Mouse (Mus musculus): ENCODE data around the gene Bcl2l12. TPM values are rescaled to one million over a fixed set of nuclear protein-coding genes. Genes with fewer than 3 reads are reported as not detected.
A peak's percentile ranks its signal among the peaks of the same experiment; 100 is the strongest.

Bcl2l12 gene
- total and polyA plus RNA-seq, 2 experiments from 2014 or later: 5.9 to 11.4 TPM

GRCm38 (mm10) chr7:44959281-44959680 is 39.2 kb downstream of the Bcl2l12 start:
- H3K4me2 ChIP-seq (ENCODE audit: low read depth, low read length, poor library complexity, severe bottlenecking): no peak overlapping the region
- no peaks in the 10 kb centered on the region for H3K4me1 ChIP-seq (ENCODE audit: insufficient read depth, low read length)
- no peaks in the 10 kb centered on the region for H3K27me3 ChIP-seq (ENCODE audit: insufficient read depth, low read length)
- H3K27ac ChIP-seq (ENCODE audit: low read depth, low read length): no peak overlapping the region
- no peak for DNase-seq (ENCODE audit: low spot score)
- no peaks in the 10 kb centered on the region for H3K9me3 ChIP-seq (ENCODE audit: low read length)
- H3K9ac ChIP-seq (replicated peaks; ENCODE audit: low read length, poor library complexity, severe bottlenecking): no peak overlapping the region
- ATAC-seq (ENCODE audit: low FRiP score): no peak
- H3K4me3 ChIP-seq (ENCODE audit: low read depth, low read length): no peak overlapping the region
- WGBS: 85% methylated on average over 8 of the region's 8 CpGs
- TF ChIP-seq CTCF (IDR thresholded peaks at IDR 0.05): no peak
- peaks cover 33% of the 10 kb centered on the region for H3K36me3 ChIP-seq (ENCODE audit: insufficient read depth, low read length)

- no peak overlapping the region for H3K27ac ChIP-seq (ENCODE audit: low read depth, low read length)
- 56% methylated on average over 7 of the region's 7 CpGs for WGBS
- ATAC-seq (ENCODE audit: low FRiP score): no peak
- no peak overlapping the region for H3K9ac ChIP-seq (replicated peaks; ENCODE audit: low read length, poor library complexity, severe bottlenecking)
- H3K4me3 ChIP-seq (ENCODE audit: low read depth, low read length): no peak overlapping the region
- no peaks in the 10 kb centered on the region for H3K9me3 ChIP-seq (ENCODE audit: low read length)
- no peak overlapping the region for H3K4me2 ChIP-seq (ENCODE audit: low read depth, low read length, poor library complexity, severe bottlenecking)
- H3K27me3 ChIP-seq (ENCODE audit: insufficient read depth, low read length): no peaks in the 10 kb centered on the region
- H3K36me3 ChIP-seq (ENCODE audit: insufficient read depth, low read length): peaks cover 33% of the 10 kb centered on the region
- H3K4me1 ChIP-seq (ENCODE audit: insufficient read depth, low read length): no peaks in the 10 kb centered on the region
- TF ChIP-seq CTCF (IDR thresholded peaks at IDR 0.05): peak; percentile 82
- DNase-seq (ENCODE audit: low spot score): peak; percentile 72
These were observed 40.3 kb downstream of the Bcl2l12 start for GRCm38 (mm10) chr7:44958208-44958607.

GRCm38 (mm10) chr7:44957183-44957835 is 41.2 kb downstream of the Bcl2l12 start:
- Histone ChIP-seq H3K36me3 (ENCODE audit: insufficient read depth, low read length) (peaks cover 25% of the 10 kb centered on the region), H3K4me3 (ENCODE audit: low read depth, low read length) (no peak overlapping the region), H3K4me1 (ENCODE audit: insufficient read depth, low read length) (no peaks in the 10 kb centered on the region), H3K9me3 (ENCODE audit: low read length) (no peaks in the 10 kb centered on the region), H3K27ac (ENCODE audit: low read depth, low read length) (no peak overlapping the region), H3K4me2 (ENCODE audit: low read depth, low read length, poor library complexity, severe bottlenecking) (no peak overlapping the region), H3K27me3 (ENCODE audit: insufficient read depth, low read length) (no peaks in the 10 kb centered on the region), H3K9ac (replicated peaks; ENCODE audit: low read length, poor library complexity, severe bottlenecking) (no peak overlapping the region)
- TF ChIP-seq CTCF (IDR thresholded peaks at IDR 0.05): no peak
- DNase-seq (ENCODE audit: low spot score) (no peak), ATAC-seq (ENCODE audit: low FRiP score) (no peak)
- 72% methylated on average over 20 of the region's 20 CpGs for WGBS

- peaks cover 4% of the 10 kb centered on the region; the same call in 1 of the 2 replicates for H3K27me3 ChIP-seq (ENCODE audit: insufficient read depth, low read length)
- DNase-seq (ENCODE audit: low spot score) (no peak), ATAC-seq (ENCODE audit: low FRiP score) (no peak)
- no peak for TF ChIP-seq CTCF (IDR thresholded peaks at IDR 0.05)
- H3K4me3 ChIP-seq (ENCODE audit: low read depth, low read length): no peak overlapping the region
- H3K9ac ChIP-seq (replicated peaks; ENCODE audit: low read length, poor library complexity, severe bottlenecking): no peak overlapping the region
- peaks cover 16% of the 10 kb centered on the region for H3K36me3 ChIP-seq (ENCODE audit: insufficient read depth, low read length)
- no peak overlapping the region for H3K4me2 ChIP-seq (ENCODE audit: low read depth, low read length, poor library complexity, severe bottlenecking)
- H3K27ac ChIP-seq (ENCODE audit: low read depth, low read length): no peak overlapping the region
- no peaks in the 10 kb centered on the region for H3K4me1 ChIP-seq (ENCODE audit: insufficient read depth, low read length)
- H3K9me3 ChIP-seq (ENCODE audit: low read length): no peaks in the 10 kb centered on the region
- WGBS: 62% methylated on average over 6 of the region's 6 CpGs
These were observed 42.2 kb downstream of the Bcl2l12 start for GRCm38 (mm10) chr7:44956266-44956665.

- WGBS: 50% methylated on average over 5 of the region's 5 CpGs
- Histone ChIP-seq H3K36me3 (ENCODE audit: insufficient read depth, low read length) (peaks cover 9% of the 10 kb centered on the region; the same call in 1 of the 2 replicates), H3K9ac (replicated peaks; ENCODE audit: low read length, poor library complexity, severe bottlenecking) (no peak overlapping the region), H3K27ac (ENCODE audit: low read depth, low read length) (no peak overlapping the region), H3K27me3 (ENCODE audit: insufficient read depth, low read length) (peaks cover 8% of the 10 kb centered on the region; the same call in 1 of the 2 replicates), H3K9me3 (ENCODE audit: low read length) (no peaks in the 10 kb centered on the region), H3K4me3 (ENCODE audit: low read depth, low read length) (no peak overlapping the region), H3K4me1 (ENCODE audit: insufficient read depth, low read length) (no peaks in the 10 kb centered on the region), H3K4me2 (ENCODE audit: low read depth, low read length, poor library complexity, severe bottlenecking) (no peak overlapping the region)
- DNase-seq (ENCODE audit: low spot score) (no peak), ATAC-seq (ENCODE audit: low FRiP score) (no peak)
- peak; percentile 70 for TF ChIP-seq CTCF (IDR thresholded peaks at IDR 0.05)
These were observed 42.9 kb downstream of the Bcl2l12 start for GRCm38 (mm10) chr7:44955628-44956027.

- ATAC-seq (ENCODE audit: low FRiP score) (no peak), DNase-seq (ENCODE audit: low spot score) (no peak)
- WGBS: 84% methylated on average over 12 of the region's 12 CpGs
These were observed 44.2 kb downstream of the Bcl2l12 start for GRCm38 (mm10) chr7:44954091-44954885.

More at GRCm38 (mm10) chr7:44954091-44954885, 44.2 kb downstream of the Bcl2l12 start:
- Histone ChIP-seq H3K4me2 (ENCODE audit: low read depth, low read length, poor library complexity, severe bottlenecking) (no peak overlapping the region), H3K27ac (ENCODE audit: low read depth, low read length) (no peak overlapping the region), H3K9me3 (ENCODE audit: low read length) (no peaks in the 10 kb centered on the region), H3K9ac (replicated peaks; ENCODE audit: low read length, poor library complexity, severe bottlenecking) (no peak overlapping the region), H3K36me3 (ENCODE audit: insufficient read depth, low read length) (peaks cover 5% of the 10 kb centered on the region; the same call in 1 of the 2 replicates), H3K4me1 (ENCODE audit: insufficient read depth, low read length) (no peaks in the 10 kb centered on the region), H3K27me3 (ENCODE audit: insufficient read depth, low read length) (peaks cover 15% of the 10 kb centered on the region), H3K4me3 (ENCODE audit: low read depth, low read length) (no peak overlapping the region)
- TF ChIP-seq CTCF (IDR thresholded peaks at IDR 0.05): no peak

Data from midbrain, postnatal 0 days (tissue).